Mouse (Mus musculus) ES-Bruce4 (cell line): ENCODE data around the gene Rasgef1b.

Experiments used
- CTCF ChIP-seq: IDR thresholded peaks from one replicate; pipeline ENCODE4 v1.8.1; 2011; ENCODE audit warnings: low read depth, low read length
- POLR2A ChIP-seq: IDR thresholded peaks from one replicate; pipeline ENCODE4 v1.8.1; 2011; ENCODE audit warnings: low read length; ENCODE audit not compliant: insufficient read depth

DNA sequence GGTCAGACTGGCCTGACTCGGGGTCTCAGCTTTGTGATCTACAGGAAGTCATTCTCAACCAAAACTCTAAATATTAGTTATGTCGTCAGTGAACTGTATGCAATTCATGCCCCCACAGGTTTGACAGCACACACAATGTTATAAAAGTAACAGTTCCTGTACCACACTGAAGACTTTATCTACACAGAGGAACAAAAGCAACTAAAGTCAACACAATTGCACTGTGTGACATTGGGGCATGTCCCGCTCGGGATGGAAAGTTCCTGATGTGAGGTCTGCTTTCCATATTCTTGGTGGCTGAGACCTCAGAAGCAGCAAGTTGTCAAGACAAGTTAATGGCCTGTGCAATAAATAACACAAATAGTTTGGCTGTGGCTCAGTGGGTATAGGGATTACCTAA, 559.0 kb downstream of the Rasgef1b start:
- TF ChIP-seq CTCF (no peak), POLR2A (no peak)
